Mouse (Mus musculus) erythroblast, embryonic 14.5 days (primary cell): ENCODE measurements around the gene Ceacam16. TPM values are rescaled to one million over a fixed set of nuclear protein-coding genes. Genes with fewer than 3 reads are reported as not detected.

Experiments used
- H3K27me3 ChIP-seq: 2 replicates; pipeline ENCODE4 v1.6.1; 2012; ENCODE audit warnings: inconsistent platforms; ENCODE audit not compliant: control insufficient read depth
- H3K36me3 ChIP-seq: 2 replicates; pipeline ENCODE4 v1.6.1; 2012; ENCODE audit warnings: mild to moderate bottlenecking, inconsistent platforms; ENCODE audit not compliant: control insufficient read depth
- H3K4me1 ChIP-seq: 2 replicates; pipeline ENCODE4 v1.6.1; 2012; ENCODE audit warnings: inconsistent platforms; ENCODE audit not compliant: control insufficient read depth
- H3K4me3 ChIP-seq: replicated peaks from 2 replicates; pipeline ENCODE3; 2012; ENCODE audit warnings: moderate library complexity, mild to moderate bottlenecking, inconsistent platforms
- H3K9me3 ChIP-seq: 2 replicates; pipeline ENCODE4 v1.6.1; 2012; ENCODE audit warnings: low read length, inconsistent platforms, mixed read lengths; ENCODE audit not compliant: control insufficient read depth
- GATA1 ChIP-seq: IDR thresholded peaks from 2 replicates; pipeline ENCODE4 v1.6.1; 2012; ENCODE audit warnings: low read length, inconsistent platforms, mixed read lengths
- TAL1 ChIP-seq: IDR thresholded peaks from 3 replicates; pipeline ENCODE4 v1.6.1; 2012; ENCODE audit warnings: low read length, inconsistent platforms, mixed read lengths
- polyA plus RNA-seq: library from polyadenylated mRNA; stranded (reverse); fragments of >175 nt; gene quantifications from 2 replicates; pipeline ENCODE4 v1.2.3, GENCODE M21; 2012

Gene Ceacam16
- polyA plus RNA-seq, 1 experiment, result not detected

DNA sequence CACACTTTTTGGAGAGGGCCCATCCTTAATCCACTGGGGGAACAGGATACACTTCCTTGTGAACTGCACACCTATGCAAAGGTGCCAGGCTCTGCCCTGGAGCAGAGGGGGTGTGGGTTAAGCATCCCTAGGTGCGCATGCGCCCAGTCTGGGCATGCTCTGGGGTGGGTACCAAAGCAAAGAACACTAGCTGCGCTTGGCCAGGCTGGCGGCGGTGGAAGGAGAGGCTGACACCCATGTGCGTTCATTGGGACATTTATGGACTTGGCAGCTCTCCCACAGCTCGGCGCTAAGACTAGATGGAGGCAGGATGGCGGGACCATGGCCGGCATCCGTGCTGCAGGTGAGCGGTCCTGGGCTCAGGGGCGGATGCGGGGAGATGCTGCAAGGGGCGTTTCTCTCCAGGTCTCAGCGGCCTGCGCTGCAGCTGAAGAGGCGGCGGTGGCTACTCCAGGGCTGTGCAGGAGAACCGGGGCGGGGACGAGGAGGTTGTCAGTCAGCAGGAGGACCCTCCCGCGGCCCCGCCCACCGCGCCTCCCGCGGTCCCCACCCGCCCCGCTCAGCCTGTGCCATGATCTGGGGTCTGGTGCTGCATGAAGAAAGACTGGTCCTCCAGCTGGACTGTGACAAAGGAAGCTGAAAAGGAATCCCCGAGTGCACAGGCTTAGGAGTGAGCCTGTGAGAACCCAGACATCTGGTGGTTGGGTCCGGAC lies 9.1 kb downstream of the Ceacam16 start, which contains the start of gene Gm19345:
TSS of gene Gm19345 (plus strand) at position 146 of the 713 bp plus-strand sequence.
- Histone ChIP-seq H3K4me1 (0 out of 2 replicates have a peak, but pooled peaks cover 3% of the 10 kb centered on the region), H3K36me3 (no peaks in the 10 kb centered on the region), H3K9me3 (peaks cover 3% of the 10 kb centered on the region), H3K27me3 (peaks cover 14% of the 10 kb centered on the region), H3K4me3 (no peak within 1 kb of the TSS)
- TF ChIP-seq GATA1 (no peak), TAL1 (no peak)

DNA sequence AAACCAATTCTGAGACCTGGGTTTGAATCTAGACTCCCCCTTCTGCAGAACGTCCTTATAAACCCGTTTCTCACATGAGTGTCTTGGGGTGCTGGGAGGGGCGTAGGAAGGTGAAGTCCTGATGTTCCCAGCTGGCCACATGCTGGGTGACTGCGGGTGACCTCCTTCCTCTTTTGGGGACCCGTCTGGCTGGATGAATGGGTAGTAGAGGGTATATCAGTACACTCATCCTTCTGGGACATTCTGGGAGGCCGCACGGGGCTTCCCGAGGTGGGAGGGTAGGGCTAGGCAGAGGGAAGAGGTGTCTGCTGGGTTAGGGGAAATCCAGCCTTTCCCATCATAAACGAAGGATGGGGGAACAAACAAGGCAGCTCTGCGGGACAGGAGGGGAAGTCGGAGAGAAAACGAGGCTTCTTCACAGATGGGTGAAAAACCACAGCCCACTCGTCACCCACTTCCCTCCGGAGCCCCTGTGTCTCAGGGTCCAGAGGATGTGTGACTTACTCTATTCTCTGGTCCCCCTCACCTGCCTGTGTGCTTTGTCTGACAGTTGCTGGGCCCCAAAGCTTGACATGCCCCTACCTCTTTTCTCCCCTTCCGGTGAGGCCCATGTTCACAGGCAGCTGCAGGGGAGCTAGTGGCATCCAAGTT lies 16.5 kb downstream of the Ceacam16 start:
- H3K4me1 ChIP-seq, result no peaks in the 10 kb centered on the region
- no peaks in the 10 kb centered on the region for H3K9me3 ChIP-seq
- H3K27me3 ChIP-seq, result no peaks in the 10 kb centered on the region
- H3K36me3 ChIP-seq, result no peaks in the 10 kb centered on the region
- no peak overlapping the region for H3K4me3 ChIP-seq
- TF ChIP-seq TAL1 (no peak), GATA1 (no peak)

DNA sequence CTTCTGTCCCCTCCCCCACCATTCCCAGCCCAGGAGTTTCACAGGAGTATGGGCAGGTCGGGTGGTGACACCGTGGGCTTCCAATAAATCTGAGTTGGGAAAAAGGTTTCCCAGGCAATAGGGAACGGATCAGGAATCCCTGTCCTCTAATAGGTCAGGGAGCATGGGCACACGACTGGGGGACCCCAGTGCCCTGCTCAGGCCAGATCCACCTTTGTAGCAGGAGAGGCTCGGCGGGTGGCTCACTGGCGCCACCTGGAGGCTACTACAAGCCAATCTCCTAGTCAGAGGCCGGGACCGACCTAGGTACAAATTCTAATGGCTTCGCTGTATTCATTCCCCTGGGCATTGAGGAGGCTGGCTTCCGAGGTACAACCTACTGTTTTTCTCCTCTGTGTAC lies 17.5 kb downstream of the Ceacam16 start:
- H3K36me3 ChIP-seq, result no peaks in the 10 kb centered on the region
- no peaks in the 10 kb centered on the region for H3K4me1 ChIP-seq
- TF ChIP-seq GATA1 (no peak), TAL1 (no peak)
- H3K4me3 ChIP-seq, result no peak overlapping the region
- no peaks in the 10 kb centered on the region for H3K27me3 ChIP-seq
- H3K9me3 ChIP-seq, result no peaks in the 10 kb centered on the region

DNA sequence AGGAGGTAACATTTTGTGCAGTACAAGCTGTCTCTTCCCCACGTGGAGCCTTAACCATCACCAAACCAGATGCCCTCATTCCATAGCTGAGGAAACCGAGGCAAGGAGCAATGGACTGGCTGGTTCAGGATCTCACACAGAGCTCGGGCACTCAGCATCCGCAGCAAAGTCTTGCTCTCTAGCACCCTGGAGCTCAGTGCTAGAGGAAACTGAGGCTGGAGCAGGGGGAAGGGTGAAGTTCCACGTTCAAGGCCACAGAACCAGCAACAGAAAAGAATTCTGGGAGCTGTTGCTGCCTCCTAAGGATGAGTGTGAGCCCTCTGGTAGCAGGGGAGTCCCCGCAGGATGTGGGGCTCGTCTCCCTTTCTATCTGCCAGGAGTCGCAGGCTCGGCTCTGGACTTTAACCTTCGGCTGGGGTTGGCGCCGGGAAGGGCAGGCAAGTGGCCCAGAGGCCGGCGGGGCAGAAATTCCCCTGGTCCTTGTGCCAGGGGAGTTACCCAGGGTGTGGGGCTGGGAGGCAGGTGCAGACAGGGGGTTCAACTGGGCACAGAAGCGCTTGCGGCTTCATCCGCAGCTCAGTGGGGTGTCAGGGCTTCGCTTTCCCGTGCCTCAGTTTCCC lies 18.1 kb downstream of the Ceacam16 start:
- no peaks in the 10 kb centered on the region for H3K36me3 ChIP-seq
- no peak for TF ChIP-seq TAL1
- no peak for TF ChIP-seq GATA1
- H3K27me3 ChIP-seq, result no peaks in the 10 kb centered on the region
- no peaks in the 10 kb centered on the region for H3K4me1 ChIP-seq
- H3K4me3 ChIP-seq, result no peak overlapping the region
- H3K9me3 ChIP-seq, result no peaks in the 10 kb centered on the region

DNA sequence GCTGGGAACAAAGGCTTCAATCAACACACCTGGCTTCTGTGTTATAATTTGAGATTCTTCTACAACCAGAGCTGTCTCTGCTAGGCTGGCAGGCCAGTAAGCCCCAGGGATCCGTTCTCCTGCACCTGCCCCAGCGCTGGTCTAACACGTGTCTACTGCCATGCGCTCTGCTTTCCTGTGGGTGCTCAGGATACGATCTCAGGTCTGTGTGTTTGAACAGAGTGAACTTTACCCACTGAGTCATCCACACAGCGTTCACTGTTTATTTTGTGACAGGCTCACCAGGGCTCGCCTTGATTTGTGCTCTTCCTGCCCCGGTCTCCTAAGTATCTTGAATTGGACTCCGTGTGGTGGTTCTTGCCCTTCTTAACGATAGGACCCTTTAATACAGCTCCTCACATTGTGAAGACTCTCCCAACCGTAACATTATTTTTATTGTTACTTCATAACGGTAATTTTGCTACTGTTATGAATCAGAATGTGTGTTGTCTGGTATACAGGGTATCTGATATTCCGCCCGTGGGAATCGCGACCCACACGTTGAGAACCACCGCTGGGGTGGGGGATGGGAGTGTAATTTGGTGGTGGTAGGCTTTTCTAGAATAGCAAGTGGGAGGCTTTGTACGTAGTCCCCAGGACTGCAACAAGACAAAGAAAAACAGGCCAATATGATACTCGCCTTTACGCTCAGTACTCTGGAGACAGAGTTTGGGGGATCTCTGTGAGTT lies 19.2 kb downstream of the Ceacam16 start:
- no peaks in the 10 kb centered on the region for H3K4me1 ChIP-seq
- no peaks in the 10 kb centered on the region for H3K36me3 ChIP-seq
- no peaks in the 10 kb centered on the region for H3K9me3 ChIP-seq
- no peaks in the 10 kb centered on the region for H3K27me3 ChIP-seq
- H3K4me3 ChIP-seq, result no peak overlapping the region
- TF ChIP-seq GATA1 (no peak), TAL1 (no peak)

DNA sequence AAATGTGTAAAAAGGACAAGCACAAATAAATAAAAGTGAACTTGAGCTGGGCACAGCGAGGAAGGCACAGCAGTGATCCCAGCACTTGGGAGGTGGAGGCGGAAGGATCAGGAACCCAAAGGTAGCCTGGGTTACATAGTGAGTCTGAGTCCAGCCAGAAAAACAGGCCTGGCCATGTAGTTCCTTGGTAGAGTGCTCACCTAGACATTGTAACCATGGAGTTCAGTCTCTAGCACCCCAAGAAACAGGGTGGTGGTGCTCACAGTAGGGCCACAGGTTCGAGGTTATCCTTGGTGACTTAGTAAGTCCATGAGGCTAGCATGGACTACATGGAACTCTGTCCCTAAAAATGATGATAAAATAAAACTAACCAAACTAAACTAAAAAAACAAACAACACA lies 20.2 kb downstream of the Ceacam16 start:
- Histone ChIP-seq H3K4me1 (no peaks in the 10 kb centered on the region), H3K36me3 (no peaks in the 10 kb centered on the region), H3K9me3 (no peaks in the 10 kb centered on the region), H3K4me3 (no peak overlapping the region), H3K27me3 (no peaks in the 10 kb centered on the region)
- TF ChIP-seq GATA1, result no peak
- TF ChIP-seq TAL1, result no peak

DNA sequence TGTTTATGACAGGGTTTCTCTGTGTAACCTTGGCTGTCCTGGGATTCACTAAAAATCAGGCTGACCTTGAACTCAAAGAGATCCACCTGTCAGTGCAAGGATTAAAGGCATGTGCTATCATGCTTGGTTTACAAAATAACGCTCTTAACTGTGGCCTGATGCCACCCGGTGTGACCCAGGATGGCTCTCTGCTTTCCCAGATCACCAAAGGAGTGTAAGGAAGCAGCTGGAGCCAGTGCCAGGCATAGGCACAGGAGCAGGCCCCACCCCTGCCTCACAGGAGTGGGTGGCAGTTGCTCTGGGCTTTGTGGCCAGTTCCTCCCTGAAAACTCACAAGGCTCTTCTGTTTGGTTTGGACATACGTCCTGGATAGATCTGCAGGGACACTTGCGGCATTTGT lies 20.7 kb downstream of the Ceacam16 start:
- no peaks in the 10 kb centered on the region for H3K9me3 ChIP-seq
- no peaks in the 10 kb centered on the region for H3K27me3 ChIP-seq
- no peak for TF ChIP-seq GATA1
- no peak overlapping the region for H3K4me3 ChIP-seq
- no peaks in the 10 kb centered on the region for H3K4me1 ChIP-seq
- no peaks in the 10 kb centered on the region for H3K36me3 ChIP-seq

DNA sequence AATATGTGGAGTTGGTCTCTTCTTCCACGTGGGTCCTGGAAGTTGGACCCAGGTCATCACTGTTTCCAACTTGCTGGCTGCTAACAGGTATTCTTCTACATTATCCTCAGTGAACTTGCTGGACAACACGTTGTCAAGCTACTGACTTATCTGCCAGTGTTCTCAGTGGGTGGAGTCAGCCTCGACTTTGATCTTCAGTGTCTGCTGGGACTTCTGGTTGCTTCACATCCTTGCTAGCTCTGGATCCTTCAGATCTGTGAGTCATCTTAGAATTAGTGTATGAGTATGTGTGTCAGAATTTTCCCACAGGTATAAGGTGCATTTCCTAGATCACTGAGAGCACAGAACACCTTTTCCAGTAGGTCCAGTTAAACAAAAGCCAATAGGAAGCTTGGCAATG lies 24.3 kb downstream of the Ceacam16 start:
- Histone ChIP-seq H3K4me3 (no peak overlapping the region), H3K4me1 (no peaks in the 10 kb centered on the region), H3K36me3 (no peaks in the 10 kb centered on the region), H3K9me3 (no peaks in the 10 kb centered on the region), H3K27me3 (no peaks in the 10 kb centered on the region)
- no peak for TF ChIP-seq GATA1
- TF ChIP-seq TAL1, result no peak

DNA sequence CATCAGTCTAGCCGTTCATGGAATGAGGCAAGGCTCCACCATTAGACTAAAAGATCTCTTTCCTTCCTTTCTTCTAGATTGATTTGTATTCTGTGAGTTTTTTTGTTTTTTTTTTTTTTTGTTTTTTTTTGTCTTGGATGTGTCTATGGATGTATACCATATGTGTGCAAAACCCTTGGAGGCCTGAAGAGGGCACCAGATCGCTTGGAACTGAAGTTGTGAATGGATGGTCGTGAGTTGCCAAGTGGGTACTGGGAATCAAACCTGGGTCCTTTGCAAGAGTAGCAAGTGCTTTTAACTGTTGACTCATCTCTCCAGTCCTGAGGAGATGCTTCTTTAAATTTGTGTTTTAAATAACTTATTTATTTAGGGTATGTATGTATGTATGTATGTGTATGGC lies 27.0 kb downstream of the Ceacam16 start:
- no peaks in the 10 kb centered on the region for H3K36me3 ChIP-seq
- no peaks in the 10 kb centered on the region for H3K27me3 ChIP-seq
- no peaks in the 10 kb centered on the region for H3K9me3 ChIP-seq
- H3K4me1 ChIP-seq, result no peaks in the 10 kb centered on the region
- TF ChIP-seq GATA1, result no peak
- no peak for TF ChIP-seq TAL1
- no peak overlapping the region for H3K4me3 ChIP-seq
